Mouse (Mus musculus) embryonic facial prominence, embryonic 15.5 days (tissue): ENCODE data around the gene Lmf2. TPM values are rescaled to one million over a fixed set of nuclear protein-coding genes. Genes with fewer than 3 reads are reported as not detected.

Source experiments
- ATAC-seq: fragments of 200-750 bp; cut with Nextera tagmentation; 2 replicates; pipeline ENCODE4 v1.8.0; 2017; ENCODE audit warnings: low read depth, moderate TSS enrichment; ENCODE audit not compliant: insufficient number of reproducible peaks, low FRiP score, low TSS enrichment
- H3K27ac ChIP-seq: fragments of 300-500 bp; sonication (generic); replicated peaks from 2 replicates; pipeline ENCODE4 v1.5.1; 2015; ENCODE audit warnings: mild to moderate bottlenecking, inconsistent platforms
- H3K27me3 ChIP-seq: fragments of 300-500 bp; sonication (generic); 2 replicates; pipeline ENCODE4 v1.6.1; 2015; ENCODE audit warnings: inconsistent platforms
- H3K36me3 ChIP-seq: fragments of 300-500 bp; sonication (generic); 2 replicates; pipeline ENCODE4 v1.6.1; 2015; ENCODE audit warnings: mild to moderate bottlenecking, inconsistent platforms
- H3K4me1 ChIP-seq: fragments of 300-500 bp; sonication (generic); 2 replicates; pipeline ENCODE4 v1.6.1; 2015; ENCODE audit warnings: inconsistent platforms
- H3K4me2 ChIP-seq: fragments of 300-500 bp; sonication (generic); replicated peaks from 2 replicates; pipeline ENCODE4 v1.6.1; 2015; ENCODE audit warnings: mild to moderate bottlenecking, inconsistent platforms
- H3K4me3 ChIP-seq: fragments of 300-500 bp; sonication (generic); replicated peaks from 2 replicates; pipeline ENCODE4 v1.5.1; 2015; ENCODE audit warnings: mild to moderate bottlenecking, inconsistent platforms
- H3K9ac ChIP-seq: fragments of 300-500 bp; sonication (generic); 2 replicates; pipeline ENCODE4 v1.6.1; 2015; ENCODE audit warnings: inconsistent platforms
- H3K9me3 ChIP-seq: fragments of 300-500 bp; sonication (generic); replicated peaks from 2 replicates; pipeline ENCODE4 v1.6.1; 2016; ENCODE audit warnings: inconsistent platforms
- WGBS: fragments of 180-500 bp; shearing (Covaris S2); methylation state at CpG from one replicate; pipeline ENCODE4 v1.1.7; 2015; 5-methylcytosine and 5-hydroxymethylcytosine counted together
- polyA plus RNA-seq: library from polyadenylated mRNA; unstranded; fragments of >200 nt; fragmentation: Nextera tagmentation; extraction: Ambion mirVana; gene quantifications from 2 replicates; pipeline ENCODE4 v1.2.1, GENCODE M21; 2015

The Lmf2 gene
- polyA plus RNA-seq, 1 experiment from 2014 or later: 79.9 TPM

GRCm38 (mm10) chr15:89377938-89378828, 22.7 kb upstream of the Lmf2 start:
- H3K27ac ChIP-seq: no peak overlapping the region
- peak overlapping the region; percentile 38 for H3K4me3 ChIP-seq
- H3K36me3 ChIP-seq: no peaks in the 10 kb centered on the region
- no peak for ATAC-seq
- H3K27me3 ChIP-seq: peaks cover 51% of the 10 kb centered on the region
- WGBS: 9% methylated on average over 46 of the region's 46 CpGs
- peak overlapping the region; percentile 55 for H3K4me2 ChIP-seq
- H3K9me3 ChIP-seq: no peaks in the 10 kb centered on the region
- H3K9ac ChIP-seq: no peak overlapping the region
- H3K4me1 ChIP-seq: peaks cover 31% of the 10 kb centered on the region

GRCm38 (mm10) chr15:89377362-89377761, 21.9 kb upstream of the Lmf2 start:
- peaks cover 38% of the 10 kb centered on the region for H3K4me1 ChIP-seq
- H3K27ac ChIP-seq: no peak overlapping the region
- no peak overlapping the region for H3K9ac ChIP-seq
- peak overlapping the region; percentile 12 for H3K4me2 ChIP-seq
- peaks cover 2% of the 10 kb centered on the region for H3K36me3 ChIP-seq
- no peaks in the 10 kb centered on the region for H3K9me3 ChIP-seq
- H3K4me3 ChIP-seq: no peak overlapping the region
- ATAC-seq: no peak
- 3% methylated on average over 18 of the region's 18 CpGs for WGBS
- H3K27me3 ChIP-seq: peaks cover 45% of the 10 kb centered on the region

GRCm38 (mm10) chr15:89376957-89377356, 21.5 kb upstream of the Lmf2 start, which contains the start of gene Tymp:
Gene Tymp (minus strand): TSS chr15:89377039.
- Histone ChIP-seq H3K9ac (no peak within 1 kb of the TSS), H3K27me3 (peaks cover 45% of the 10 kb centered on the region), H3K4me1 (peaks cover 42% of the 10 kb centered on the region), H3K4me2 (peak within 1 kb of the TSS; percentile 12), H3K4me3 (no peak within 1 kb of the TSS), H3K27ac (no peak within 1 kb of the TSS), H3K9me3 (no peaks in the 10 kb centered on the region), H3K36me3 (peaks cover 6% of the 10 kb centered on the region)
- WGBS: 15% methylated on average over 16 of the region's 16 CpGs
- ATAC-seq: no peak

- Histone ChIP-seq H3K4me1 (peaks cover 42% of the 10 kb centered on the region), H3K9ac (no peak overlapping the region), H3K27ac (no peak overlapping the region), H3K27me3 (peaks cover 45% of the 10 kb centered on the region), H3K4me3 (no peak overlapping the region), H3K4me2 (no peak overlapping the region), H3K36me3 (peaks cover 15% of the 10 kb centered on the region), H3K9me3 (no peaks in the 10 kb centered on the region)
- WGBS: 80% methylated on average over 7 of the region's 7 CpGs
- no peak for ATAC-seq
These were observed 20.6 kb upstream of the Lmf2 start for GRCm38 (mm10) chr15:89376040-89376439.

- Histone ChIP-seq H3K27me3 (peaks cover 41% of the 10 kb centered on the region), H3K4me3 (no peak overlapping the region), H3K36me3 (peaks cover 26% of the 10 kb centered on the region), H3K4me2 (no peak overlapping the region), H3K4me1 (peaks cover 42% of the 10 kb centered on the region), H3K27ac (no peak overlapping the region), H3K9me3 (no peaks in the 10 kb centered on the region), H3K9ac (no peak overlapping the region)
- 90% methylated on average over 17 of the region's 17 CpGs for WGBS
- no peak for ATAC-seq
These were observed 19.5 kb upstream of the Lmf2 start for GRCm38 (mm10) chr15:89374801-89375534.

- Histone ChIP-seq H3K27me3 (peaks cover 36% of the 10 kb centered on the region), H3K4me1 (peaks cover 40% of the 10 kb centered on the region), H3K4me3 (peak overlapping the region; percentile 80), H3K9ac (peak overlapping the region; percentile 65), H3K9me3 (no peaks in the 10 kb centered on the region), H3K27ac (peak overlapping the region; percentile 94), H3K4me2 (peak overlapping the region; percentile 95), H3K36me3 (peaks cover 32% of the 10 kb centered on the region)
- ATAC-seq: no peak
- 47% methylated on average over 9 of the region's 9 CpGs for WGBS
These were observed 18.9 kb upstream of the Lmf2 start for GRCm38 (mm10) chr15:89374340-89374739.

GRCm38 (mm10) chr15:89373762-89374248, 18.3 kb upstream of the Lmf2 start, which contains the start of gene Sco2:
Gene Sco2 (minus strand): TSS chr15:89373846.
- Histone ChIP-seq H3K4me1 (peaks cover 34% of the 10 kb centered on the region), H3K27me3 (peaks cover 31% of the 10 kb centered on the region), H3K27ac (peak within 1 kb of the TSS; percentile 94), H3K9ac (peak within 1 kb of the TSS; percentile 65), H3K36me3 (peaks cover 38% of the 10 kb centered on the region), H3K9me3 (no peaks in the 10 kb centered on the region), H3K4me2 (peak within 1 kb of the TSS; percentile 95), H3K4me3 (peak within 1 kb of the TSS; percentile 80)
- peak; percentile 72 for ATAC-seq
- WGBS: 0% methylated on average over 41 of the region's 42 CpGs

- H3K36me3 ChIP-seq: peaks cover 44% of the 10 kb centered on the region
- H3K4me1 ChIP-seq: peaks cover 28% of the 10 kb centered on the region
- H3K9me3 ChIP-seq: no peaks in the 10 kb centered on the region
- peak overlapping the region; percentile 65 for H3K9ac ChIP-seq
- peak; percentile 81 for ATAC-seq
- WGBS: under 1% methylated on average over 35 of the region's 35 CpGs
- peak overlapping the region; percentile 80 for H3K4me3 ChIP-seq
- peak overlapping the region; percentile 94 for H3K27ac ChIP-seq
- H3K4me2 ChIP-seq: peak overlapping the region; percentile 95
- peaks cover 24% of the 10 kb centered on the region for H3K27me3 ChIP-seq
These were observed 17.7 kb upstream of the Lmf2 start for GRCm38 (mm10) chr15:89373027-89373761.

- ATAC-seq: no peak
- peaks cover 24% of the 10 kb centered on the region for H3K4me1 ChIP-seq
- no peaks in the 10 kb centered on the region for H3K9me3 ChIP-seq
- no peak overlapping the region for H3K4me2 ChIP-seq
- no peak overlapping the region for H3K27ac ChIP-seq
- no peak overlapping the region for H3K9ac ChIP-seq
- 80% methylated on average over 7 of the region's 7 CpGs for WGBS
- peak overlapping the region; percentile 80; the same call in 1 of the 2 replicates for H3K4me3 ChIP-seq
- H3K36me3 ChIP-seq: peaks cover 50% of the 10 kb centered on the region
- H3K27me3 ChIP-seq: peaks cover 18% of the 10 kb centered on the region
These were observed 17.1 kb upstream of the Lmf2 start for GRCm38 (mm10) chr15:89372536-89372935.

GRCm38 (mm10) chr15:89372068-89372467, 16.6 kb upstream of the Lmf2 start:
- H3K27me3 ChIP-seq: peaks cover 13% of the 10 kb centered on the region
- peaks cover 55% of the 10 kb centered on the region for H3K36me3 ChIP-seq
- no peak overlapping the region for H3K4me3 ChIP-seq
- ATAC-seq: no peak
- no peaks in the 10 kb centered on the region for H3K9me3 ChIP-seq
- peaks cover 19% of the 10 kb centered on the region for H3K4me1 ChIP-seq
- no peak overlapping the region for H3K9ac ChIP-seq
- WGBS: 82% methylated on average over 13 of the region's 13 CpGs
- no peak overlapping the region for H3K4me2 ChIP-seq
- H3K27ac ChIP-seq: no peak overlapping the region
